Mouse (Mus musculus) frontal cortex, adult (tissue): Measurements from ENCODE around the gene Hlf.

ENCODE experiments used
- ATAC-seq: cut with Nextera tagmentation; 2 replicates; pipeline ENCODE4 v1.9.2; 2017; ENCODE audit warnings: mild to moderate bottlenecking, moderate library complexity, mixed read lengths; ENCODE audit not compliant: low TSS enrichment

Gene Hlf

DNA sequence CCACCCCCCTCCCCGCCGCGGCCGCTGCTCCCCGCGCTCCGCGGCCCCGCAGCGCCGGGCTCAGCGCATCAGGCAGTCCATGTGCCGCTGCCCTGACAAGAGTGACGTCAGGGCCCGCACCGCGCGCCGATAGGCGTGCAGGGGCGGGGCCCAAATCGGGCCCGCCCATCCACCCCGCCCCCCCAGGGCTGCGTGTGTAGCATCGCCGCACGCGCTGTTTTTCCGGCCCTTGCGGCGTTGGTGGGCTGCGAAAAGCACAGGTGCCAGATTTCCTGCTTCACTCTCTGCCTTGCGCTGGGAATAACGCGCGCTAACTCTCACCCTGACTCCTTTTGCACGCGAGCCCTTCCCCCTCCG lies at the start of gene Hlf:
Gene Hlf (minus strand): TSS at position 79 of the 357 bp plus-strand sequence.
- peak; percentile 86 for ATAC-seq

DNA sequence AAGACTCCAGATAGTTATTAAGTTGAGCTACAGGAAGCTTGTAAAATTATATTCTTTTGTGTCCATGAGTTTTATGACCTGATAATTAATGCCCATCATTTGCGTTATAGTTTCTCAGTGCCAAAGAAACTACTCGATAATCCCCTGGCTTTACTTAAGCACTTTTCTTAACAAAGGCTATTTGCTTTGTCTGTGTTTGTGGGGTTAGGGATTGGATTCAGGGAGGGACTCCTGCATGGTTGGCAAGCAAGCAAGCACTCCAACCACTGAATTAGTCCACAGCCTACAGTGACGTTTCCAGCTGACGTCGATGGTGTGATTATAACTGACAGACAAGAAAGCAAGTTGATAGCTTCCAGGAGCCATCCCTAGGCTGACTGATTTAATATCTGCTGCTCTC lies 48.1 kb upstream of the Hlf start:
- no peak for ATAC-seq

DNA sequence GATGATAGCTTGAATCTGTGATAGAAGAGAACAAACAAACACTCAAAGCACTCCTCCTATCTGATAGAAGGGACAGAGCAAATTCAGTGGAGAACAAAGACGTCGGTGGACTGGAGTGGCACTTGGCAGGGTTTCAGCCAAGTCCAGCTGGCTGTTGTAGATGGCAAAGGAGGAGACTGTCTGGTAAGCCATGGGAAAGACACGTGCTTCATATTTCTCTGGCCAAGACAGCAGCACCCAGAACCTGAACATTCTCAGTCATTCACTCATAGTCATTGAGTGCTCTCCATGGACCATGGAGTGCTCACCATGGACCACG lies 34.5 kb upstream of the Hlf start:
- no peak for ATAC-seq

DNA sequence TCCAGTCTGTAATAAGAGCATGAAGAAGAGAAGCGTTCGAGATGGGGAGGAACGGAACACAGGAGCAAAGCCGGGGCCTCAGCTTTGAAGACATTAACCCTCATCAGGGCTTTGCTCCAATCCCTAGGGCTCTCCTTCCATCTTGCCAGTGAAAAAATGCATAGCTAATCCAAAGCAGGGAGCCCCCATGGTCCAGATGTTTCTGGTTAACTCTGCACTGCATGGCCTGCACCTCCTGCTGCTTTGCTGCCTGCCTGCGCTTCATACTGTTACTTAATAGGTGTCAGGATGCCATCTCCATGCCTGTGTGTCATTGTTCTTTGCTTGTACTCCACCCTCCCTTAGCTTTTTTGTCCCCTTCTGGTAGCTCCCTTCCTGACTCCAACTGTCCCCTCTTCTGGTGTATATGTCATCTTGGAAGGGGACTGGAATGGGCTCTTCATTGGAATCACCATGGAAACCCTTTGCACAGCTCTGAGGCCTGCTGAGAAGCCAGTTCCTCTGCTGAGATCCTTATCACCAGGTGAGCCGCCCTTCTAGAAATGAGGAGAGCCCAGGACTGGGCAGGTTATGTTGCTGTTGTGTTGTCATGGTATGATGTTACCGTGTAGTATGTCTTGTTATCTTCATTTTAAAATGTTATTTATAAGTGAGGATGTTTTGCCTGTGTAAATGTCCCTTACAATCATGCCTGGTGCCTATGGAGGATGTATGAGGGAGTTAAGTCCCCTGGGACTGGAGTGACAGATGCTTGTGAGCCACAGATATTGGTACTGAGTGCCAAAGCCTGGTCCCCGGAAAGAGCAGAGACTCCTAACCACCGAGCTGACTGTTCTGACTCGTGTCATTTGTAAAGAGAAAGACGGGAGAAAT lies 33.9 kb upstream of the Hlf start:
- ATAC-seq = no peak

DNA sequence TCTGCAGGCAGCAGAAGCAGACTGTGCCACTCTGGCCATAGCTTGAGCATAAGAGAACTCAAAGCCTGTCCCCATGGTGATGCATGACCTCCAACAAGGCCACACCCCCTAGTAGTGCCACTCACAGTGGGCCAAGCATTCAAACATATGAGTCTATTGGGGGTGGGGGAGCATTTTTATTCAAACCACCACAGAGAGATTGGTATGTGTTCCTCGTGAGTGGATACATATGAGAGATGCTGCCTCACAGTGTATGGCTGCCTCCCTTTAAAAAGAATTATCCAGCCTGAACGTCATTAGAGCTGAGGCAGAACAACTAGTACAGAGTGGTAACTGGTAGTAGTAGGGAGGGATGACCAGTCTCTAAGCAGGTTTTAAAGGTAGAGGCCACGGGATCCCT lies 33.2 kb upstream of the Hlf start:
- no peak for ATAC-seq

DNA sequence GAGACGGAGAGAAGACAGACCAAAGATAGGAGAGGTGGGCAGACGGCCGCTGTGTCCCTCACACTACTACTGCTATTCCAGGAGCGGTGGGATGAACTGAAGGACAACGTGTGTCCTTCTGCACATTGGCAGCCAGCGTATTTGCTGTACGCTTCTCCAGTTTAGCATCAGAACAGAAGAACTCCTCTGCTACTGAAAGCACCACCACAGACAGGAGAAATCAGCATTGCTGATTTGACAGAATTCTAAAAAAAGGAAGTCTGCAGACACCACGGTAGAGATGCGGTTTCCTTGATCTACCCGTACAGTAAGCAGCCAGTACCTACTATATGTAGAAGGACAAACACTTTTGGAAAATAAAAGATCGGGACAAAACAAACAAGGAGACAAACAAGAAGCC lies 29.0 kb upstream of the Hlf start:
- ATAC-seq = peak; percentile 60

DNA sequence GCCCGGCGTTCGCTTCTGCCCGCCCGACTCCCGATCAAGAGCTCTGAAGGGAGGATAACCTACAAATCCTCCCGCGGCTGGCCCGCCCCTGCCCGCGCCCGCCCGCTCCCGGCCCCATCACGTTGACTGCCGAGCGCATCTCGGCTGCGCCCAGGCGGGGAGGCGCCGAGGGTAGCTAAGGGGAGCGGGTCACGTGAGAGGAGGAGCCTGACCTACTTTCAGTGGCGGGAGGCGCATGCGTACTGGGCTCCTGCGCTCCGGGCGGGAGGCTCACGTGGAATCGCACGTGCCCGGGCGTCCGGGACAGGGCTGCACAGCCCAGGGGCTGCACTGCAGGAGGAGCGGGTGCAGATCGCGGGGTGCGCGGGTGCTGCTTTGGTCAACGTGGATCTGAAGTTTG lies 27.2 kb upstream of the Hlf start:
- peak; percentile 97 for ATAC-seq

DNA sequence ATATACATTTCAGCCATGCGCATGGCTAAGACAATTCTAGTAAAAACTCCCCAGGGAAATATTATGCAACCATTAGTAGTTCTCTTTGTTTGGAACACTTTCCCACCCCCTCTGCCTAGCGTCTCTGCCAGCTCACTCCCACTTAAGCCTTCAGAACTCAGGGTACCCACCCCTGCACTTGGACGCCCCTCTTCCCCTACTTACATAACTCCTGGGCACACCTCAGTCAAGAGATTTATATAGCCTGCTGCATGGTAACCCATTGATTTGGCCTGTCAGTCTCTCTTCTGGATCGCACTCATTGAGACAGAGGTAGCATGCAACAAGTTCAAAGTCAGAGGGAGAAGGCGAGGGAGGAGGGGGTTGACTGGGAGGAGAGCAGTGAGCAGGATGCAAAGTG lies 26.3 kb upstream of the Hlf start:
- ATAC-seq = no peak

DNA sequence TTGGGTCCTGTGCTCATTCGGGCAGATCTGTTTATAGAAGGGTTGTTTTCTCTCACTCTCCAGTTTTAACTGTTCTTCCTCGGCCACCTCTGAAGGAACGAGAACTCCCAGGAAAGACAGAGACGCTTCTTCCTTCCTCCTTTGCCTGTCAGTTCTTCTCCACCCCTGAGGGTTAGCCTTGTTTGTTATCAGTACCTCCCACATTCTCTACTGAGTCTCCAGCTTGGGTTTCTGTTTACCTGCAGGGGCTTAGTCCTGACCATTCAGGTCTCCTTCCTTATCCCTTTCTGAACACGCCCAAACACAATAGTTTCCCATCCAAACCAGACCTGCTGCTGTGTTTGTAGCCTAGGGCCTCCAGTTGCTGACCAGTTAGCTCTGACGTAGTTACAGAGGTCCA lies 8.2 kb upstream of the Hlf start:
- ATAC-seq = no peak

DNA sequence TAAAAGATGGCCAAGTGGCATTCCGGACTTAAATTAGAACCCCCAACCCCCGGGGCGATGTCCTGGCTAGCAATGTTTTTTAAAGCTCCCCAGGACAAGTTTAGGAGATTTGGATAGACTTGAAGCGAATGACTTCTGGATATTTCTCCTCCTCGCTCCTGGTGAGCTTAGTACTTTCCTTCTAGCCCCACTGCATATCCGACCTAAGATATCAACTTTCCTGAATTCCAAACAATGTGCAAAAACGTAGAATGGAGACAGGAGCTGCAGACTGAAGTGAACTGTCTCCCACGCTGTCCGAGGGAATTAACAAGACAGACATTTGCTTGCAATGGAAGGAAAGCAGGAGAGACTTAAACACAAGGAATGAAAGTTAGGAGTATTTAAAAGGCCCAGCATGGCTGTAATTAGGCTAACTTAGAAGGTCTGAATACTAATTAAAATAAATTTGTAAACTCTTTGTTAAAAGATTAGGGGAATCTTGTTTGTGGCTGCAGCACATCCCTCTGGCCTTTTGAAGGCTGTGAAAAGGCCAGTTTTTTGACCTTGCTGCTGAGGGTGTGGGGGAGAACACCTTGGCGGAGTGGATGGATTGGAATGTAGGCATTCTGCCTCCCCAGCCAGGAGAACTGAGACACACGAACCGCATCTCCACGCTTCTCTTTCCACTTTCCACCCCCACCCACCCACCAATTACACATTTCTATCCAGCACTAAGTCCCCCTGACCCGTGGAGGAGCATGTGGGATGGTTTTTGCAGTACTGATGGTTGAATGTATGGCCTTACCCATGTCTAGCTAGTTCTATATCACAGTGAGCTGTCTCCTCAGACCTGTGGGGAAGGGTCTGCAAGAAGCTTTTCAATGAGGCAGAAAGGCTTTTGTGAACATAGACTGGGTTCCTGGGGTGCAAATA lies 833 bp upstream of the Hlf start:
- no peak for ATAC-seq

DNA sequence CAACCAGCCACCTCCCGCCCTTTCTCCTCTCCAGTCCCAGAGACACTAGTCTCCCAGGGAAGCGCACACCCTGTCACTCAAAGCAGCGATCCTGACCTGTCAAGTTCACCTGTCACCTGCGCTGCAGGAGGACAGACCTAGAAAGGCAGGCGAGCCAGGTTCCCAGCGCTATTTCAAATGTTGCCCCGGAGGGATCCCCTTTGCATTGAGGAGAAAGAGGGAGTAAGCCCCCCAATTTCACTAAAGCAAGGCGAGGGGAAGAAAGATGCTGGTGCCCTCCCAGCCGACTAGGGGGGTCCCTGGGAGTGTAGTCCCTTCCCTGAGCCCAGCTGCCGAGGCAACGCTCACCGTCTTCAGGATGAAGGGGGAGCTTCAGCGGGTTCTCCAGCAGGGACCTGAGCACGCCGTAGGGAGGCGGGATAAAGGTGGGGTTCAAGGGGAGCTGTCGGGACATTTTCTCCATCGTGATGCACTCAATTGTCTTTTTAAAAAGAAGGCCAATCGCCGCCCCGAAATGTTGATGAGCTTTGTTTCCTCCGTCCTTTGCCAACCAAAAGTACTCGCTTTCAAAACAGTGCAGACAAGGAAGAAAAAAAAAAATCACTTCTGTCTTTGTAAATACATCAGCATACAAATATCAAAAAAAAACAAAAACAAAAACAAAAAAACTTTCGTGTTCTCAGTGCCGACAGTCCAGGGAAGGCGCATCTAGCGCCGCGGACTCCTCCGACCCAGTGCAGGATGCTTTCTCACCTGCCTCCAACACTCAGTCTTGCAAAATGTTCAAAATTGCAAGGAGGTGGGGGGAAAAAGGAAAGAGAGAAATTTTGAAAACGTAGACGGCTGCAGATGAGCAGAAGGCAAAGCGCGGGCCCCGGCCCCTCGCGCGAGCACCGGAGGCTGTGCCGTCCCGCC lies 536 bp downstream of the Hlf start:
- peak; percentile 33 for ATAC-seq

DNA sequence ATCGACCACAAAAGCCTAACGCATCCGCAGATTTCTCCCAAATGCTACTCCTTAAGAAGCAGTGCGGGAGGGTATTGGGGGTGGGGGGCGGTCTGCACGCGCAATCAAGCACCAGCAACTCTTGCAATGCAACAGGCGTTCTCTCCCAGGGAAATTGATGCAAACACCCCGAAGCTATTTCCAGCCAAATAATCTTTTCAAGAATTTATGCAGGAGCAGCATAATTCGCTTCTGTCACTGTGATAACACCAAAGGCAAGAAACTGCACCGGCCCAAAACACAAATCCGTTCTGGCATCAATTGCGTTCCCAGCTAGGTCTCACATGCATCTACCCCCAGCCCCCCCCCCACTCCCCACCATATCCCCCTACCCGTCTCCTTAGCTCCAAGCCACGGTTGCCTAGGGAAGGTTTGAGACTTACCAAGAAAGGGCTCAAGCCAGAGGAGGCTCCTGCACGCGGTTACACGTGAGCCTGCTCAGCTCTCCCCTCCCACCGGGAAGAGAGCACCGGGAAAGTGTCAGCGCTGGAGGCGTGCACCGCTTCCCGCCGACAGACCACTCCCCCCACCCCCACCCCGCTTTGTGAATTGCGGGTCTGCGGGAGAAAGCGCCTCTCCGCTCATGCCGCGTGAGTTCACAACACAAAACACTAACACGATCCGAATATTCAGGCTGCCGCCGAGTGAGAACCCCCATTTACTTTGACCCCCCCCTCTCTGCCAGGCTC lies 1.4 kb downstream of the Hlf start:
- ATAC-seq = peak; percentile 45

DNA sequence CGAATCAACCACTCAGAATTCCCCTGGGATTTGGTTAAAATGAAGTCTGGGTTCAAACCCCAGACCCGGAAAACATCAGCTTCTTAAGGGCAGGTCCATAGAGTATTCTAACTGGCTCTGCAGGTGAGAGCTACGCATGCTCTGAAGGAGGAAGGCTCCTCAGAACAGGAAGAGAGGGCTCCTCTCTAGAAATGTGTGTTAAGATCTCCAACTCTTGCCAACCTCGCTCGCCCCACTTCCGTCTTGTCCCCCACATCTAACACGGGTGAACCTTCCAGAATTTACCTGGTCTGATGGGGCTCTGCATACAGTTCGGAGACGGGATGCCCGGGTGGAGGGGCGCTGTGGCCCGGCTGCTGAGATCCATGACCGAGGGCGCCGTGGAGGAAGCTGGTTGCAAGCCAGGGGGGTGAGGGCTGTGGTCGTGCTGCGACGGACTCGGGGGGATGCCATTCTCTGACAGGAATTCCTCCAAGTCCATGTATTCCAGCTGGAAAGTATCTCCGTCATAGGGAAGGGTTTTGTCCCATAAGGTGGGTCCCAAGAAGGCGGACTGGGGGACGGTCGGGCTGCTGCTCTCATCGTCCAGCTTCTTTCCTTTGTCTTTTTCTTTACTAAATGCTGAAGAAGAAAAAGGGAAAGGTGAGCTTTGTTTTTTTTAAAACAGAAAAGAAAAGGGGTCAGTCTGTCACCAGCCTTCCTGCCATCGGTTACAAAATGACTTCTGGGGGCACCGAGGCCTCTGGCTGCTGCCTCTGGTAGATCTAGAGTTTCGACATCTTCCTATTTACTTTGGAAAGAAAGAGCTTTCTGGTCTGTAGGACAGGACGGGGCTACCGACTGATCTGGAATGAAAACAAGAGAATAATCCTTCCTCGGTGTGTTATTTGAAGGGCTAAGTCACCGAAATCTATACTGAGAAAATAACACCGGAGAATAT lies 2.9 kb downstream of the Hlf start:
- ATAC-seq = no peak

DNA sequence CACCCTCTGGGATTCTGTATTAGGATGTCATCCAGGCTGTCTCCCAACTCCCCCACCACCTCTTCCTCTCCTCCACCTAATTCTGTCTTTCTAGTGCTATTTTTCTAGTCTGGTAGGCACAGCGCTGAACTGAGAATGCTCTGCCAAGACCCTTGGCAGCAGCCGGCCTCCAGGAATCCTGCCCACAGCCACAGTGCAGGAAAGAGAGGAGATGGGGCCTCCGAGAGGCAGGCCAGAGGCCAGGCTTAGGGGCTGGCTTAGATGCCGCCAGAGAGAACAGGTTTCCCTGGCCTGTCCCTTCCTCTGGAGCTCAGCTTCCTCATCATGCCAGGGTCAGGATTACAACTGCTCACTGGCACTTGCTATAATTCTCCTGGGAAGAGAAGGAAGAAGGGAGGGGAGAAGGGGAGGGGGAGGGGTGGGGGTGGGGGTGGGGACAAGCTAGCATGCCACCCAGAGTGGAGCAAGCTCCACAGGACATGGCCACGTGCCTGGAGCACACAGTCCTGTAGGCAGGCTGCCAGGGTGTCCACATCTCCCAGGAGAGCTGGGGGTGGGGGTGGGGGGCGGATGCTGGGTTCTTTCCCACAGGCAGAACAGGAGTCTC lies 8.6 kb downstream of the Hlf start:
- ATAC-seq = peak; percentile 12; the same call in 1 of the 2 replicates

DNA sequence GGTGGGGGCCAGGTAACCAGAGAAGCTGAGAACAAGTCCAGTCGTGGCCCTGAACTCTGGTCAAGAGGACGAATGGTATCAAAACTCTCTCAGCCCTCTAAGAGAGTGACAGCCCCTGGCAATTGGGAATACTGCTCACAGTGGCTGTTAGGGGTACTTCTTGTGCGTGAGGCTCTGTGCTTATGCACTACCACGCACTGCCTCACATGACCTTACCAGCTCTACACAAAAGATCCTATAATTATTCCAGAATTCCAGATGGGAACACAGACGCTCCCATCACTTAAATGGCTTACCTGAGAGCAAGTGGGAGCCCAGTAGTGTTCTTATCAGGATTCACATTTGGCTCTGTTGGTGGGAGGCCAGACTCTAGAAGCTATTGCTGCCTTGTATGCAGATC lies 9.6 kb downstream of the Hlf start:
- ATAC-seq = peak; percentile 21; the same call in 1 of the 2 replicates

DNA sequence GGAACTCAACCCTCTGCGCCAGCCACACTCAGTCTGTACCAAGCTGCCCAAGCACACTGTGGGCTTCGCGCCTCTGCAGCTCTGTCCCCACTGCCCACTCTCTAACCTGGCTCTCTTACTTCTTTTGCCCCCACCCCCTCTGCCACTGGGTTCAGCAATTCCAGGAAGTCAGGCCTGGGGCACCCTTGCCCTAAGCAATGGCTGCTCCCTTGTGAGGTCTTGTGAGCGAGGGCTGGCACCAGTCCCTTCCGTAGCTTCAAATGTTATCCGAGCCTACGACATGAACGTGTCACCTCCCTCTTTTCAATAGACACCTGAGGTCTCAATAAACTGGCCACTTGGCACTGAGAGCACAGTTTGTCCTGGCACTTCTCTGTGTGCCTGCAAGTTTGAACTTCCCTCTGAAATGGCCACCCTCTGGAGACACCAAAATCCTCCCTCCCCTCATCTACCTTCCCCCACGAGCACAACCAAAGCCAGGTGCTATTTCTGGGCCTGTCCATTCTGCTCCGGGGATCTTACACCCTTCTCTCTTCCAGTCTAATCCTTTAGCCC lies 10.5 kb downstream of the Hlf start:
- ATAC-seq = no peak

DNA sequence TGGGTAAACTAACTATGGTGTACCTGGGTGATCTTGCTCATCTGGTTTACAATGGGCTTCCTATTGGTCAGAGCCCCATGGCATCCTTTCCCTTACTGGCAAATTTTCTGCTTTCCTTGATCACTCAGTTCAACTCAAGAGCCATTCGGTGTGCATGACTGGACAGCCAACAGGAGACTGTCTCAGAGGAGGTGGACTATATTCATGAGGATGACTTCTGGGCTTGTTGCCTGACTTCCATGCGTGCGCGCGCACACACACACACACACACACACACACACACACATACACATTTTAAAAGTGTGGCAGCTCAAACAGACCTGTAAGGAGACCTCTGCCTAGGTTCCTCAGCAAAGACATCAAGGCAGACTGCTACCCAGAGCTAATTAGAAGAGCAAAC lies 12.7 kb downstream of the Hlf start:
- peak; percentile 7; the same call in 1 of the 2 replicates for ATAC-seq

DNA sequence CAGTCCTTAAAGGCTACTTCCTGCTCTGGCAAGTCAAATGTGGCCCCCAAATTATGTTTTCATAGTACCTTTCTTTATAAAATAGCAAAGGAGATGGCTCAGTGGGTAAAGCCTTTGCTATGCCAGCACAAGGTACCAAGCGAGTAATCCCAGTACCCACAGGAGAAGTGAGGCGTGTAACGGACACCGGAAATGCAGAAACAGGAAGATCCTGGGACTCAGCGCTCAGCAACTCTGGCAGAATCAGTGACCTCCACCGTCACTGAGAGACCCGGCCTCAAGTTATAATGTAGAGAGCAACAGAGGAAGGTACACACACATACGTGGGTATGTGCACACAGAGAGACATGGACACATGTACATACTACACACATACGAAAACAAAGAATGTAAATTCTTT lies 14.3 kb downstream of the Hlf start:
- no peak for ATAC-seq

DNA sequence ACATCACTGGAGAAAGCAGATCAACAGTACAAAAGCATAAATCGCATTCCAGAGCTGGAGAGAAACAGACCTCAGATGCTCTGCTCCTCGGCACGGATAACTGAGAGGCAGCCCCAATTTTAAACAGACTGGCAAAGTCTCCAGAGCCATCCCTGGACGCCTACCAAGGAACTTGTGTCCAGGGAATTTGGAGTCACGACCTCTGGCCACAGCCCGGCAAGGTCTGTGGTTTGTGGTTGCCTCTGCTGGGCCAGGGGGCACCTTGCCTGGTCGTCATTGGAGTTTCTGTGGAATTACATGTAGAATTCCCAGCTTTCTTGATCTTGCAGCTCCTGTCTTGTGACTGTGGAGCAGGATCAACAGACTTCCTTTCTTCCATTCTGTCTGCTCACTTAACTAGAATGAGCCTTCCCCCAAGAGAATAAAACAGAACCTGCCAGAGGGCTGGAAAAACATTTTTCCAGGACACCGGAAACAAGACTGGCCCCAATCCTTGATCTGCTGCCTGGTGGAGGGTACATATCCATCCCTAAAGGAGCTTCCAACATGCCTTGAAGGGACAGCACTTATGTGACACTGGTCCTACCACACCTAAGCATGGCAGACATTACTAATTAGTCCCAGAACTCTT lies 19.1 kb downstream of the Hlf start:
- no peak for ATAC-seq
